Mouse (Mus musculus) limb, embryonic 14.5 days (tissue): Measurements from ENCODE around the gene Clcnkb. TPM values are rescaled to one million over a fixed set of nuclear protein-coding genes. Genes with fewer than 3 reads are reported as not detected.
A peak's percentile ranks its signal among the peaks of the same experiment; 100 is the strongest.

Experiments used
- ATAC-seq: fragments of 200-750 bp; cut with Nextera tagmentation; 2 replicates; pipeline ENCODE4 v1.8.0; 2017; ENCODE audit warnings: low read depth, moderate number of reproducible peaks, moderate TSS enrichment; ENCODE audit not compliant: low FRiP score
- DNase-seq: peaks from one replicate; pipeline ENCODE4 v3.0.0-alpha.2; 2015; ENCODE audit warnings: low spot score
- H3K27ac ChIP-seq: fragments of 300-500 bp; sonication (generic); replicated peaks from 2 replicates; pipeline ENCODE4 v1.5.1; 2014; ENCODE audit warnings: low read depth, mild to moderate bottlenecking, low read length, moderate library complexity, mixed read lengths
- H3K27me3 ChIP-seq: fragments of 300-500 bp; sonication (generic); 2 replicates; pipeline ENCODE4 v1.6.1; 2014; ENCODE audit warnings: low read length, mixed read lengths; ENCODE audit not compliant: control insufficient read depth, insufficient read depth
- H3K36me3 ChIP-seq: fragments of 300-500 bp; sonication (generic); 2 replicates; pipeline ENCODE4 v1.6.1; 2014; ENCODE audit warnings: mild to moderate bottlenecking, low read length, moderate library complexity, mixed read lengths; ENCODE audit not compliant: control insufficient read depth, insufficient read depth
- H3K4me1 ChIP-seq: fragments of 300-500 bp; sonication (generic); 2 replicates; pipeline ENCODE4 v1.6.1; 2014; ENCODE audit warnings: antibody characterized with exemption, low read length, mixed read lengths; ENCODE audit not compliant: control insufficient read depth, insufficient read depth
- H3K4me2 ChIP-seq: fragments of 300-500 bp; sonication (generic); replicated peaks from 2 replicates; pipeline ENCODE4 v1.6.1; 2014; ENCODE audit warnings: low read depth, mild to moderate bottlenecking, low read length, moderate library complexity; ENCODE audit not compliant: severe bottlenecking
- H3K4me3 ChIP-seq: fragments of 300-500 bp; sonication (generic); replicated peaks from 2 replicates; pipeline ENCODE4 v1.5.1; 2014; ENCODE audit warnings: low read length
- H3K9ac ChIP-seq: fragments of 300-500 bp; sonication (generic); 2 replicates; pipeline ENCODE4 v1.6.1; 2014; ENCODE audit warnings: mild to moderate bottlenecking, low read depth, low read length, moderate library complexity; ENCODE audit not compliant: severe bottlenecking
- H3K9me3 ChIP-seq: fragments of 300-500 bp; sonication (generic); 2 replicates; pipeline ENCODE4 v1.6.1; 2016; ENCODE audit warnings: low read length; ENCODE audit not compliant: control insufficient read depth
- POLR2A ChIP-seq: fragments of 200-500 bp; IDR thresholded peaks from 2 replicates; pipeline ENCODE4 v1.8.0; 2012; ENCODE audit warnings: inconsistent platforms, mild to moderate bottlenecking, moderate library complexity, borderline replicate concordance; ENCODE audit not compliant: insufficient read depth, insufficient read length; ENCODE audit errors: extremely low read depth
- WGBS: fragments of 180-500 bp; shearing (Covaris S2); extraction: QIAGEN DNeasy Blood & Tissue Kit; methylation state at CpG from one replicate; pipeline ENCODE4 v1.1.7; 2014; 5-methylcytosine and 5-hydroxymethylcytosine counted together
- polyA plus RNA-seq, 2 experiments: library from polyadenylated mRNA; depleted of rRNA in 1 of 2; stranded (reverse) in 1 of 2; unstranded in 1 of 2; fragments of >200 nt; fragmentation: Nextera tagmentation in 1 of 2; extraction: Ambion mirVana in 1 of 2; gene quantifications; 2 replicates each; pipeline versions ENCODE4 v1.2.1 to v1.2.3; 2012 to 2014

Clcnkb gene
- polyA plus RNA-seq, 2 experiments = 0.21 TPM; not detected in 1

GRCm38 (mm10) chr4:141411430-141411992 is 4.3 kb downstream of the Clcnkb start:
- ATAC-seq = no peak
- Histone ChIP-seq H3K4me3 (no peak overlapping the region), H3K4me2 (0 out of 2 replicates have a peak overlapping the region, but pooled peaks have one; percentile 10), H3K4me1 (no peaks in the 10 kb centered on the region), H3K9me3 (no peaks in the 10 kb centered on the region), H3K27ac (no peak overlapping the region), H3K9ac (no peak overlapping the region), H3K27me3 (no peaks in the 10 kb centered on the region), H3K36me3 (no peaks in the 10 kb centered on the region)
- DNase-seq = no peak
- WGBS = 17% methylated on average over 22 of the region's 22 CpGs
- TF ChIP-seq POLR2A = no peak

- peaks cover 4% of the 10 kb centered on the region; the same call in 1 of the 2 replicates for H3K4me1 ChIP-seq
- H3K4me2 ChIP-seq = no peak overlapping the region
- H3K9ac ChIP-seq = no peak overlapping the region
- no peaks in the 10 kb centered on the region for H3K27me3 ChIP-seq
- H3K4me3 ChIP-seq = no peak overlapping the region
- whole genome bisulfite sequencing = 89% methylated on average over 3 of the region's 3 CpGs
- no peaks in the 10 kb centered on the region for H3K36me3 ChIP-seq
- no peak for TF ChIP-seq POLR2A
- no peaks in the 10 kb centered on the region for H3K9me3 ChIP-seq
- DNase-seq (no peak), ATAC-seq (no peak)
- H3K27ac ChIP-seq = no peak overlapping the region
Observed at GRCm38 (mm10) chr4:141408577-141408976, 7.2 kb downstream of the Clcnkb start.

GRCm38 (mm10) chr4:141406516-141407299 is 9.1 kb downstream of the Clcnkb start:
- DNase-seq = no peak
- ATAC-seq = no peak
- H3K4me2 ChIP-seq = no peak overlapping the region

GRCm38 (mm10) chr4:141405314-141405622 is 10.5 kb downstream of the Clcnkb start:
- no peak overlapping the region for H3K27ac ChIP-seq
- ATAC-seq = no peak
- H3K4me3 ChIP-seq = no peak overlapping the region
- H3K27me3 ChIP-seq = no peaks in the 10 kb centered on the region
- no peak for DNase-seq
- H3K4me1 ChIP-seq = peaks cover 4% of the 10 kb centered on the region; the same call in 1 of the 2 replicates
- no peak overlapping the region for H3K4me2 ChIP-seq
- WGBS = 84% methylated on average over 3 of the region's 3 CpGs
- TF ChIP-seq POLR2A = no peak
- H3K9ac ChIP-seq = no peak overlapping the region
- H3K36me3 ChIP-seq = no peaks in the 10 kb centered on the region
- H3K9me3 ChIP-seq = no peaks in the 10 kb centered on the region

More at GRCm38 (mm10) chr4:141406516-141407299, 9.1 kb downstream of the Clcnkb start:
- H3K9ac ChIP-seq = no peak overlapping the region
- H3K36me3 ChIP-seq = no peaks in the 10 kb centered on the region
- TF ChIP-seq POLR2A = no peak
- no peak overlapping the region for H3K4me3 ChIP-seq
- H3K4me1 ChIP-seq = peaks cover 4% of the 10 kb centered on the region; the same call in 1 of the 2 replicates
- 36% methylated on average over 13 of the region's 14 CpGs for WGBS
- H3K27ac ChIP-seq = no peak overlapping the region
- no peaks in the 10 kb centered on the region for H3K9me3 ChIP-seq
- no peaks in the 10 kb centered on the region for H3K27me3 ChIP-seq

- 15% methylated on average over 12 of the region's 15 CpGs for WGBS
- Histone ChIP-seq H3K4me3 (peak overlapping the region; percentile 7; the same call in 1 of the 2 replicates), H3K27me3 (no peaks in the 10 kb centered on the region), H3K27ac (no peak overlapping the region), H3K9ac (peak overlapping the region; percentile 31; the same call in 1 of the 2 replicates), H3K36me3 (no peaks in the 10 kb centered on the region), H3K4me2 (peak overlapping the region; percentile 45), H3K9me3 (no peaks in the 10 kb centered on the region), H3K4me1 (peaks cover 4% of the 10 kb centered on the region; the same call in 1 of the 2 replicates)
- DNase-seq (peak; percentile 81), ATAC-seq (peak; percentile 81)
- no peak for TF ChIP-seq POLR2A
Observed at GRCm38 (mm10) chr4:141404518-141405313, 11.1 kb downstream of the Clcnkb start.
